Mouse (Mus musculus) layer of hippocampus, adult 9-10 months (tissue): ENCODE data around the gene Vps51.

Experiments
- DNase-seq: peaks from one replicate; pipeline ENCODE4 v3.0.0; 2022; ENCODE audit warnings: low spot score

The Vps51 gene

DNA sequence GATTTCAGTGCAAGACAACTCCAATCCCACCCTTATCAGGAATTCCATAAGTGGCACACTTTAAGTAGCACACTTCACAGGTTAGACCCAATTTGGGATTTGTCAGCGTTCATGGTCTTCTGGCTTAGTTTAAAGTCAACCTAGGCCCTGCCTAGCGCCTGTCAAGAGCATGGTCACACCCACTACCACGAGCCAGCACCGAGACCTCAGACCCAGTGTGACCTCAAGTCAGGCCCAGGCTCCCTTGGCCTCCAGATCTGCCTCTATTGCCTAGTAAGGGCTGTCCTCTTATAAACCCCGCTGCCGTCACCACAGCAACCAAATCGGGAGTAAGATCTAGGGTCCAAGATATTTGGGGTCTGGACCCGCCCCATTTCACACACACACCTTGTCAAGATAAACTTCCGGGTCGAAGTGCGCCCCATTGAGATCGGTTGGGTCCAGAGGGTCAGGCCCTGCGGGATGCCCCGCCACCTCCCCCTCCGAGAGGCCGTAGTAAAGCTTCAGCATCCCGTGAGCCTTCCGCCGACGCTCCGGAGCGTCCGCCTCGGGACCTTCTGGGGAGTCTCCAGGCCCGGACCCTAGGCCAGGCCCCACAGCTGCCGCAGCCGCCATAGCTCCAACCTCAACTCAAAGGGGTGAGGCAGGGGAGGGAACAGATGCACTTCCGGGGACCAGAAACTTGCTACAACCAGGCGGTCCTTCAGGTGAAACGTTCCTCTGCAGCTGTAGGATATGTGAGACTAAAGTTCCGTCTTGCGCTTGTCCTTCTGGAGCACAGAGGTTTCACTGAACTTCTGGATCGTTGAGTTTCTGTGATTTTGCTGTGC, at the start of gene Vps51:
Gene Vps51 (minus strand): TSS at position 668 of the 830 bp plus-strand sequence.
- DNase-seq, result peak; percentile 82

DNA sequence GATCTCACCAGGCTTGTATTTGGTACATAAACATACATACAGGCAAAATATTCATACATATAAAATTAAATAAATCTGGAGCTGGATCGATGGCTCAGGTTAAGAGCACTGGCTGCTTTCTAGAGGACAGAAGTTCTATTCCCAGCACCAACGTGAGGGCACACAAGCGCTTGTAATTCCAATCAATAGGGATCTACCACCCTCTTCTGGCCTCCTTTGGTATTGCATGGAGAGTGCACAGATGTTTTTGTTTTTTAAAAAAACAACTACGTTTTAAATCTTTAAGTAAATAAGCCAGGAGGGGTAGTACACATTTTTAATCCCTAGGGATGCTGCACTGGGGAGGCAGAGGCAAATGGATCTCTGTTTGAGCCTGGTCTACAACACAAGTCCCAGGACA, 49.3 kb upstream of the Vps51 start:
- no peak for DNase-seq

DNA sequence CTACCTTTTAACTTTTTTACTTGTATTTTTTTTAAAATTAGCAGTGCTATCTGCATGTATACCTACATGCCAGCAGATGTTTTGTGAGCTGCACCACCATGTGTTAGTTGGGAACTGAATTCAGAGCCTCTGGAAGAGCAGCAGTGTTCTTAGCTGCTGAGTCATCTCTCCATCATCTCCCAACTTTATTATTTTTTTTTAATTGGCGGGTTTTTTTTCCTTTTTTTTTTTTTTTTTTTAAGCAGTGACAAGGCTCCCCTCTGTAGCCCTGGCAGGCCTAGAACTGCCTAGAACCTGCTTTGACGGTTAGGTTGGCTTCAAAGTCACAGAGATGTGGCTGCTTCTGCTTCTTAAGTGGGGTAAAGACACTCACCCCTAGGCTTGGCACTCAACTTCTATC, 47.9 kb upstream of the Vps51 start:
- DNase-seq, result no peak

DNA sequence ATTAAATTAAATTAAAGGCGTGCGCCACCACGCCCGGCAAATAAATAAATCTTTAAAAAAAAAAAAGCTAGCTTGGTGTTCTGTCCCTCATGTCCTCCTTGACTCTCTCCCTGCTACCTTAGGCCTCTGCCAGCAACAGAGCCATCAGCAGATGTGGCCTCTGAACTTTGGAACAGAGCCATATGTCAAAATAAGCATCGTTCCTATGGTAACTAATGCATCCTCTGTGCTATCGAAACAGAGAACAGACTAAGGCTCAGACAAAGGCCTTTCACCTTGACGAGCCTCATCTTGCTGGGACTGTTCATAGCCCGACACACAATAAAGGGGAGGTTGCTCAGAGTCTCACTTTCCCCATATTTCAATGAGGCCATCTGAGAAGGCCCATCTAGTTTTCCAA, 46.3 kb upstream of the Vps51 start:
- DNase-seq, result no peak

DNA sequence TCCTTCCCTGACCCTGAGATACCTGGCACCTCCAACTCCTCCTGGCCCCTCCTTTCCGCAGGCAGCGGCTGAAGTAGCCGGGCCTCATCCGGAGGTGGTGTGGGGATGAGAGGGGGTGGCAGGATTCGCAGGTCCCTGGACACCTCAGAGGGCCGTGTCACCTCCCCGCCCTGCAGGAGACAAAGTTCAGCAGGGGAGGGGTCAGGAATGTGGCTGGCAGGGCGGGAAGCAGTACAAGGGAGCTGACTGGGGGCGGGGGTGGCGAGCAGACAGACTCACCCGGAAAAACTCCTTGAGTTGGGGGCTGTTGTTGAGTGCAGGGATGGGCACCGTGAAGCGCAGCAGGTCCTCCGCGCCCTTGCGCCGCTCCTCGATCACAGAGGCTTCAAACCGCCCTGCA, 44.7 kb upstream of the Vps51 start:
- no peak for DNase-seq

DNA sequence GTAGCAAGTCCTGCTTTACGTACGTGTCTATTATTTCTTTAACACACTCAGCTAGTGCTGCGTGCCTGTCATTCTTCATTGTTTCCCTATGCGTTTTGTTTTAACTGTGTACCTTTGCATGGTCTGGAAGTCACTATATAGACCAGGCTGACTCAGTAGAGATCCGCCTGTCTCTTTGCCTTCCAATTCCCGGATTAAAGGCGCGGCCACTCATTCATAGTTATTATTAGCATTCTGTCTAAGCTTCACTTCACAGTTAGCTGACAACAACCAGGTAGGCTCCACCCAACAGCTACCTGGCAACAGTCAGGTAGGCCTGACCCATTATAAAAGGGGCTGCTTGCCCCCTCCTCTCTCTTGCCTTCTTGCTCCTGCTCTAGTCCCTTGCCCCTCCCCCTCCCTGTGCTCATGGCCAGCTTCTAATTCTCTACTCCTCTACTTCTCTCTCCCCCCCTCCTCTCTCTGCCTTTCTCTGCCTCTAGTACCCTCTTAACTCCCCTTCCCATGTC, 41.7 kb upstream of the Vps51 start:
- no peak for DNase-seq

DNA sequence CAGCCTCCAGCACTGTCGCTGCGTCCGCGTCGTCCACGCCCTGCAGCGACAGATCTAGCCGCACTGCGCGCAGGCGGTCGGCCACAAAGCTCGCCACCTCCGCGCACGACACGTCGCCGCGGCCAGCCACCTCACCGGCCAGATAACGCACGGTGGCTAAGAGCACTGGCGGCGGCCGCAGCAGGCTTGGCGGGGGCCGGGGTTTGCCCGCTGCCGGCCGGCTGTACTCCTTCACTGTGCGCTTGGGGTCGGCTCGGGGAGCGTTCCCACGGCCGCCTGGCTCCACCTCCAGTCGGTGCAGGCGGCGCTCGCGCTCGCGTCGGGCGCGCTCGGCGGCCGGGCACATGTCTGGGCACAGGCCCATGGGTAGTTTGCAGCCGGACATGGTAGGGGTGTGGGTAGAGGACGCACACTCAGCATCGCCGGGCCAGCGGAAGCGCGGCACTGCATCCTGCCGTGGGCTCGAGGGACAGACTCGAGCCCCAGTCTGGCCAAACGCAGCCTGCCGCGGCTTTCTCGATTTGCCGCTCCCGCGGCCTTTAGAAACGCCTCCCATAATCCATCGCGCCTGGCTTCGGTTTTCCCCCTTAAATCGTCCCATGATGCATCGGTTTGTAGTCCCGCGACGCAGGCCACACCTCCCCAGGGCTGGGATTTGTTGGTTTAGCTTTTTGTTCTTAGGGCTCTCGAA, 41.1 kb upstream of the Vps51 start, which contains the start of gene Sac3d1:
Gene Sac3d1 (minus strand): TSS at position 665 of the 691 bp plus-strand sequence.
- DNase-seq, result peak; percentile 89

DNA sequence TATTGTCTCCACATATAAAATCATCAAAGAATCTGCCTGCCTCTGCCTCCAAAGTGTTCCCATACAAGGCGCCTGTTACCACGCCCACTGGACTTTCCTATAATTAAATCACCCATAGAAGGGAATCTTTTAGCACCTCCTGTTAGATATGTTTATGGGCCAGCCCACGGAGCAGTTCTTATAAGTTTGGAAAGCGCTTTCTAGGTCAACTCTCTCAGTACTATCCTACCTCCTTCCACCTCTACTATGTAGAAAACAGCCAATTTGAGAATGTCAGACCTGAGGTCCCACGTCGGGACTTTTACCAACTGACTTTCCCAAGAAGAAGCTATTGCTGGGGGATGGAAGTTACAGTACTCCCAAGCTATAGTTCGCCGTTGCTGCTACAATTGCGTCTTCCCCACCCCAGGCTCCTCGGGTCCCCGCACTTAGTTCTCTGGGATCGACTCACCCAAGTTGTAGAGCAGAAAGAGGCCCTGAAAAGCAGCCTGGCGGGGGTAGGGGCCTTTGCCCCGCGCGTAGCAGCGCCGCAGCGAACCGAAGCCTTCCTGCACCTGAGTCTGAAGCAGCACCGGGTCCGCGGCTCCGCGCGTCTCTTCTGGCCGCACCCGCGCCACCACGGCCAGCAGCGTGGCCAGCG, 40.4 kb upstream of the Vps51 start:
- no peak for DNase-seq

DNA sequence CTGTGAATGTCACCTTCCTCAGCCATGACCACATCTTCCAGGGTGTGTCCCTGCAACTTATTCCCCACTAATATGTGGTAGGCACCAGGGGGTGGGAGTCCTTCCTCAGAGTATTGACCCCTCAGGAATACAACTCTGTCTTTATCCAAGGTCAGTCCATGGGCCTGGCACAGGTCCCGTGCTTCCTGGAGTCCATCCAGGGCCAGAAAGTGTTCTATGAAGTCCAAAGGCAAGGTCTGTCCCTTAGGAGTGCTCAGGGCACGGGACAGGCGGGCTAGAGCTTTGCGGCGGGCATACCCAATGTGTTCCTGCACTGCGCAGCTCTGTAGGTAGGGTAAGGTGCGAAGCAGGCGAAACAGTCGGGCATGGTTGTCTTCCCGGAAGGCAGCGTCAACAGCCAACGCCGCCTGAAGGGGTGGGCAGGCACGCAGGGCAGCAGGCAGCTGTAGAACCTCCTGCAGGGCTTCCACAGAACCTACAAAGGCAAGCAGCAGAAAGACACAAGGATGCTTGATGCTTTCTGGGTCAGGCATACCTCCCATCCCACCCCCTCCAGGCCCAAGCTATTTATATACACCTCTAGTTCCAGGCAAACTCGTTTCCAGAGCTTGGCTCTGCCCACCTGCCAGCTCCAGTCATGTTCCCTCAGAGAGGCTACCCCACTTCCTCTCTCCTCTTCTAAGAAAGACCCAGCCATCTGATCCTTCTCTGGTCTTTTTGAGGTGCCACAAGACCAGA, 39.3 kb upstream of the Vps51 start:
- no peak for DNase-seq

DNA sequence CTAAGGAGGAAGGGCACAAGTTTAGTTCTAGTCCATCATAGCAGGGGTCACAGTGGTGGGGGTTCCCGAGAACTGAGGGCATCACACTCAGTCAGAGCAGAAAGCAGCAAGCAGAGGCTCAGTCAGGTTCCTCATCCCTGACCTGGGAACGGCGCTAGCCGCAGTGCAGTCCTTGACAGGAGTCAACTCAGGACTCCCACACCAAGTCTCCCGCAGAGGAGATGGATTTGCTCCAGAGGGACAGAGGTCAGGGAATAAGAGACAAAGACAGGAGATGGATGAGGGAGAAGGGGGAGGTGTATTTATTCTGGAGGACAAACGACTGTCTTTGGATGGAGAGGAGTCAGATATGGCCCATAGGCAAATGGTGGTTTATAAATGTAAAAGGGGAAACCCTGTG, 36.1 kb upstream of the Vps51 start:
- DNase-seq, result no peak

DNA sequence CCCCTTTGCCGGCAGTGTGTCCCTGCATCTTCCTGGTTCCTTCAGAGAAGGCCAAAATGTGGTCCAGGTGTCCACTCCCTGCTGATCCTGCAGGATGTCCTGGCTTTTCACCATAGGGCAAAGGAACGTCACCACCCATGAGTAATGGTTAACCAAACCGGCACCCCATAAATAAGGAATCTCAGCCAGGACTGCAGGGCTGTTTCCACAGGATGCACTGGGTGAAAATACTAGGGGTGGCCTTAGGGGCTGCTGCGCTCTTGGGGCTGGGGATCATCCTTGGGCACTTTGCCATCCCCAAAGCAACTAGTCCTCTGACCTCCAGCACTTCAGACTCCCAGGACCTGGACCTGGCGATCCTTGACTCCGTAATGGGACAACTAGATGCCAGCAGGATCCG, 28.6 kb upstream of the Vps51 start, which contains the start of gene Naaladl1:
Gene Naaladl1 (plus strand): TSS at position 197 of the 400 bp plus-strand sequence.
- DNase-seq, result no peak

DNA sequence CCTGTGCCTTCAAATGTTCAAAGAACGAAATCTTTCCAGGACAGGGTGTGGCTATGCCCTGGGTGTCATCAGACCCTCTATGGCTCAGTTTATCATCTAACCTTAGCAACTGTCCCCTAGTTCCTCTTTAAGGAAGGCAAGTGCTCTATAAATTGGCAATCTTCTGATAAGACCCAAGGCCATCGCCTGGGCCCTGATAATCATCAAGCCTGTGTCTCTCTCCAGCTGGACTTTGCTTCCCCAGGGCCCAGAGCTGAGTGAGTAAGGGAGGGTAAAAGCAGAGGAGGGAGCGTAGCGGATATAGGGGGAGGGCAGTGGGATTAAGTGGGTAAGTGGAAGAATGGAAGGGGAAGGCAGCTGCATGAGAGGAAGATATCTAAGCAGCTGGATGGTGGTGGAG, 27.4 kb upstream of the Vps51 start:
- DNase-seq, result no peak

DNA sequence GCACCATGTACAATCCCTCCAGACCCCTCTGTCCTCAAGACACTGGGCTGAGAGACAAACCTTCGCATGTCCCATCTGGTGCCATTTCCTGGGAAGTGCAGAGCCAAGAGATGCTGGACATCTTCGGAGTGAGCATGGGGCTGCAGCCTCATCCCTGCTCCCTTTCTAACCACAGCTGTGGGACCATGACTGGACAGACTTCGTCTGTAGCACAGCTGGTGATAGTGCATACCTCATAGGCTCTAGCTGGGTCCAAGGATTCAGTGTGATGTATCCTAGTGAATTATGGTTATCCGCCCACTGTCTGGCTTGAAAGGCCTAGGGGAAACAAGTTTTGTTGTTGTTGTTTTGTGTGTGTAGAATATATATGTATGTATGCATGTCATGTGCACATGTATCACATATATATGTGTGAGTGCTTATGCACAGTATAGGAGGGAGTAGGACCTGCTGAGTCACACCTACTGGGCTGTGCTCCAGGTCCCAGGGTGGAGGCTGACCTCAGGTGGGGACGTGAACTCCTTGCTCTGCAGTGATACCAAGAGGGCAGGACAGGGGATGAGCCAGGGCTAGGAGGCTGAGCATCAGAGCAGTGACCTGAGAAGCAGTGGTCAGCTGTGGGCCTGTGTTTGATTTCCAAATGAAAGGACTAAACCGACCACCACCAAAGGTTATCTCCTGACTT, 25.3 kb upstream of the Vps51 start:
- DNase-seq, result no peak

DNA sequence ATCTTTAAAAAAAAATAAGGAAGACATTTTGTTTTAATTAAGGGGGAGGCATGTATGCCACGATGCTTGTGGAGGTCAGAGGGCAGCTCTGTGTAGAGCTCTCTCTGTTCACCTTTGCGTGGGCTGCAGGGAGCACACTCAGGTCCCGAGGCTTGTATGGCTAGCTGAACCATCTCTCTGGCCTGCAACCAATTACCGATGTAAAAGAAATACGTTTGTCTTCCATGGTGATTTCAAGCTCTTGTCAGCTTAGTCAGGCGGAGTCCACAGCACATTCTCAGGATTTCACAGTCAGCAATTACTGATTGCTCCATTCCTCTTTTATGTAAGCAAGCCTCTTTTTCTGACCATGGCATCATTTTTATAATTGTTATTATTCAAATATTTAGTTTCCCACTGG, 24.2 kb upstream of the Vps51 start:
- no peak for DNase-seq

DNA sequence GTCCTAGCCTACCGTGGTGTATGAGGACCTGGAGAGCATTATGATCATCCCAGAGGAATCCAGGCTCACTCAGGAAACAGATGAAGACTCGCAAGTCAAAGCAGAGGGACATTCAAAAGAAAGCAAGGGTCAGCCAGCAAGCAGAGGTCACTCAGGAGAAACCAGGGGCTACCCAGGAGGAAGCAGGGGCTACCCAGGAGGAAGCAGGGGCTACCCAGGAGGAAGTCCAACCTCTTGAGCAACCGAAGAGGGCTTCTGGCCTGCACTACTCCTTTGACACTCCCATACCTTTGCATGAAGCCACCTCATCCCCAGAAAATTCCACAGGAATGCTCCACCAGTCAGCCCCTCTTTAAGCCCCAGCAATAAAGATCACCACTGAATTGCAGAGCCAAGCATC, 20.8 kb upstream of the Vps51 start:
- DNase-seq, result no peak

DNA sequence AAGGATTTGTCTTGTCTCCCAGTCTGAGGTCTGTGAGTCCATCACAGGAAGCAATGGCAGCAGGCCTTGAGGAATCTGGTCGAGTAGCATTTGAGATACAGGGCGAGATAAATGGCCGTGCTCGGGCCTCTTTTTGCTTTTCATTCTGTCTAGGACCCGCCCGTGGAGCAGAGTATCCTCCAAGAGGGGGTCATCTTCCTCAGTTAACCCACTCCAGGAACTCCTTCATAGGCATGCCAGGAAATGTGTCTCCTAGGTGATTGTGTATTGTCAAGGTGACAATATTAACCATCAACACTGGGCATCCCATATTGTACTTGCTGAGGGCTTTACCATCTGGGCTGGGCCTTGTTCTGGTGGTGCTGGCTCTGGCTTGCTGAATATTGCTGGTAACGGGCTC, 17.1 kb upstream of the Vps51 start, which contains the start of gene AC131692.1:
Gene AC131692.1 (plus strand): TSS at position 301 of the 400 bp plus-strand sequence.
- no peak for DNase-seq

DNA sequence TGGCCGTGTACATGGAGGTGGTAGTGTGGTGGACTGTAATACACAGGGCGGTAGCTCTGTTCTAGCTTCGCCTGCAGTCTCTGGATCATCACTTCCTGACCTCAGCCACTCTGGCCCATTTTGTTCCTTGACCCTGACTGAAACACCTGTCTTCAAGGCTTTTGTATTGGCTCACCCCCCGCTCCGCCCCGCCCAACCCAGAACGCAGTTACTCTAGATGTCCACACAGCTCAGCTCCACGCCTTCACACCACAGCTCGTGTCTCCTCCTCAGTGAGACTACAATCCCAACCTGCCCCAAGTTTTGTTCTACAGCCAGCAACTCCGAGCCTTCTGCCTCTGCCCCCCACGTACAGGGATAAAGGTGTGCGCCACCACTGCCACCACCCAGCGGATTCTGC, 11.8 kb upstream of the Vps51 start:
- DNase-seq, result no peak

DNA sequence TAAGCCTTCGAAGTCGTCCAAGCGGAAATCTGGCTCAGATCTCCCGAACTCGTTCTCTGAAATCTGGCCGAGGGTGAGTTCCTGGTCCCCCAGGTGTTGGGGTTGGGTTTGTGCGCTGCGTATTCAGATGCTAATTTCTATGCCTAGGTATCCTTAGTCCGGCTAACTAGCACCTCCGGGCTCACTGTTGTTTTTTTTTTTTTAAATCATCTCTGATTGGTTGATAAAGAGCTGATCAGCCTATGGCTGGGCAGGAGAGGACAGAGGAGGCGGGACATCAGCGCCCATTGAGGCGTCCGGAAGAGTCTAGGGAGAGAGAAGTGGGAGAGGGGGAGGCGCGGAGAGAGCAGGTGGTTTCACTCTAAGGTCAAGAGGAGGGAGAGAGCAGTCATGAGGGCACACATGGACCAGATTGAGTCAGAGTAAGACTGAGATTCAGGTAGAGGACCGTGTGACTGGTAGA, 8.4 kb upstream of the Vps51 start:
- no peak for DNase-seq

DNA sequence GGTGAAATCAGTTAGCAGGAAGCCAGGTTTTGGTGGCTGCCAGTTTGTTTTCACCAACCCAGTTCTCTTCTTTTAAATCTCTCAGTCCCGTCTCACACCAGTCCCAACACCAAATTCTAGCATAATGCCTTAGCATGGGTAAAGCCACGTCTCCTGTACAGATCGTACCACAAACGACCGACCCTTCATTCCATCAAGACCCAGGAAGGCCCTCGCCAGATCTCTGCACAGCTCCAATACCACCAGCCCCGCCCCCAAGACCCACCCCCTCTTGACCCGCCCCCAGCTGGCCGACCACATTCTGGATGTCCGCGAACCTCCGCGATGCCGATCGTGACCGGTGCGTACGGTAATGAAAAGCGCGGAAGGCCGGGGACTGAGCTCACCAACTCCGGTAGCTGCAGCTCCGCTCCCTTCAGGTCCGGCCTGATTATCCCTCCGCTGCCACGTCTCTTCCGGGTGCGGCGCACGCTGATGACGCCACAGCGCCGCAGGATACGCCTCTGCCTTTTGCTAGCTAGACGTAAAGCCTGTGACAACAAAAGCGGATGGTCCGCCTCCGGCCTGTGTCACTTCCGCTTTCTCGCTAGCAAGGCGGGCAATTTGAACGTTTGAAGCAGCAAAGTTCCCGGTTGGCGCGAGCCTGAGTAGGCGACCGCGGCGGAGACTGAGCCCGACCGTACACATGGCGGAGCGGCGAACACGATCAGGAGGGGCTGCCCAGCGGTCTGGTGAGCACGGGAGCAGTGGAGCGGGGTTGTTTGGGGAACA, 7.6 kb upstream of the Vps51 start, which contains the start of the genes Zfpl1 and Cdca5:
Gene Zfpl1 (minus strand): TSS at position 479 of the 771 bp plus-strand sequence.
Gene Cdca5 (plus strand): TSS at position 506 of the 771 bp plus-strand sequence.
- peak; percentile 94 for DNase-seq

DNA sequence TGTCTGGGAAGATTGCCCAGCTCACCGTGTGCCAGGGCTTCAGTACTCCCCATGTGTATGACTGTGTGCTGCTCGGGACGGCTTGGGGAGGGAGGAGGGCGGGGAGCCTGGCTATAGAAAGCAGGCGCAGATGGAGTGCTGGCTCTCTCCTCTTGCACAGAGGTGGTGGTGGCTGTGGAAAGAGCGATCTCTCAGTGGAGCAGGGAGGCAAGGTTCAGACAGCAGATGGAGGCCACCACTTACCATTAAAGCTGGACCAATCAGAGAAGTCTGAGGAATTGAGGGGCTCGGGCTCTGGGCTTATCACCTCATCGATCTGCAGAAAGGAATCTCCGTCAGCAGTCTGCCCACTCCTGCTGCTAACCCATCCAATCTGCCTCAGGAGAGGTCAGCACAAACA, 5.1 kb upstream of the Vps51 start, which contains the start of gene Gm28374:
Gene Gm28374 (minus strand): TSS at position 101 of the 400 bp plus-strand sequence.
- no peak for DNase-seq
